Mouse (Mus musculus): ENCODE results near the gene Gm21981. TPM values are rescaled to one million over a fixed set of nuclear protein-coding genes. Genes with fewer than 3 reads are reported as not detected.

Gm21981 gene
- total RNA-seq, 1 experiment from 2014 or later: 0.91 TPM

DNA sequence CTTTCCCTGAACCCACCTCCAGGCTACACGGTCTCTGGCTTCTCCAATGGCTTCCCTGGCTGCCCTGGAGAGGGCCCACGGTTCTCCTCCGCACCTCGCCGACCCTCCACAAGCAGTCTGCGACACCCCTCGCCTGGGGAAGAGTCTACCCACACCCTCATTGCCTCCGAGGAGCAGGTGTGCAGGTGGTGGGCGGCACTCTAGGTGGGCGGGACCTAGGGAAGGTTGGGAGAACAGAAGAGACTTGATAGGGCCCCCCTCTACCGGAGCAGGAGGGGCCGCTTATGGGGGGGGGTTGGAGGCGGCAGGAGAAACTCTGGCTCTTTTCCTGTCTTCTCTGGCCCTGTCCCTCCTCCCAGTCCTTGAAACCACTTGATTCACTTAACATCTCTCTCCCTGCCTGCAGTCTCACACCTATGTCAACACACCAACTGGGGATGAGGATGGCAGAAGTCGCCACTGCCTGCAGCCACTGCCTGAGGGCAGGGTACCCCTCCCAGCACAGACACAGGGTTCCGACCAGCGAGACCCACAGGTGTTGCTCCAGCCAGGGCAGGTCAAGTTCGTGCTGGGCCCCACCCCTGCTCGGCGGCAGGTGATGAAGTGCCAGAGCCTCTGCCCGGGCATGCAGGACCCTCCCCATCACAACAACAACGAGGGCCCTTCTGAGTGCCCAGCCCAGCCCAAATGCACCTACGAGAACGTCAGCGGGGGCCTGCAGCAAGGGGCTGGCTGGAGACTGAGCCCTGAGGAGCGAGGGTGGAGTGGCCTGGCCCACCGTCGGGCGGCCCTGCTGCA is 8.5 kb upstream of the Gm21981 start:
- DNase-seq: no peak

DNA sequence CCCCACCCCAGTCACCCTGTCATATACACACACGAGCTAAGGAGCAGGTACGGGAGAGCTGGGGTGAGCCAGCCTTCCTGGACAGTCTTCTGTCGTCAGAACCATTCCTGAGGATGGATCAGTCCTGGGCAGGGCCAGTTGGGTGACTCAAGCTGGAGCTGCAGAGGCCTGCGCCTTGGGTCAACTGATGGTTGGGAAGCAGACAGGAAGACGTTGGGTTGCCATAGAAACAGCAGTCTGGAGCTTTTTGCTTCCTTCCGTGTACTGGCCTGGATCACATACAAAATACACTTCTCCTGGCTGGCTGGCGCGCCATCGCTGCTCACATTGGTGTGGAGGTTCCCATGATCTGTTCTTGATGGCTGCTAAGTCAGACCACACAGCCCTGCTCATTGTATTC is 7.5 kb upstream of the Gm21981 start:
- DNase-seq: no peak

DNA sequence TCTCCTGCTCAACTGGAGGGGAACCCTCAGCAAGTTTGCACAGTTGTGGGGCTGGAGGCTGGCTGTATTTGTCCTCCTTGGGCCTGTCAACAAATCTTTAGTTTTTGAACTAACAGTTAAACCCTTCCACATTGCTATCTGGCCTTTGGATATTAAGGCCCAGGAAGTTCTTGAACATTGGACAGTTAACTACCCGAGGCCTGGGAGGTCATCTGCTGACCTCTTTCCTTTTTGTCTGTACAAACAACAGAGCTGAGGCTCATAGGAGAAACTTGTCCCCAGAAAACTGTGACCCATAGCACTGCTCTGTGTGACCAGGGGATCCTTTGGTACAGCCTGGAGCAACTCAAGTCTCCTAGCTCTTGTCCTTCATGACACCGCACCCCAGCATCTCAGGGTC is 4.8 kb upstream of the Gm21981 start:
- DNase-seq: no peak

DNA sequence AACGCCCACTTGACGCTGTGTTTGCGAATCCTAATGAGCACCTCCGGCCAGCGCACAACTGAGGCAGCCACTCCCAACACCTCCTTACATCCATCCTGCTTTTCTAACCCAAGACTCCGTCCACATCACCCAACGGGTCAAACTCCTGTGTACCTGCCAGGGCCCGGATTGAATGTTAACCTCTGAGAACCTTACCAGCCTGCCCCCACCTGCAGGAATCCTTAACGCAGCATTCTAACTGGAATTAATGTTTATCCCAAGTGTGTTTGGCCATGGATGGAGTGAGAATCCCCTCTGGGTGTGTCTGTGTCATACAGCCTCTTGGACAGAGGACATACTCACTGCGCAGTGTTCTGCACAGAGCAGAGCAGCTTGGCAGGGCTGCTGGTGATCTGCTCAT is 3.9 kb upstream of the Gm21981 start:
- no peak for DNase-seq

DNA sequence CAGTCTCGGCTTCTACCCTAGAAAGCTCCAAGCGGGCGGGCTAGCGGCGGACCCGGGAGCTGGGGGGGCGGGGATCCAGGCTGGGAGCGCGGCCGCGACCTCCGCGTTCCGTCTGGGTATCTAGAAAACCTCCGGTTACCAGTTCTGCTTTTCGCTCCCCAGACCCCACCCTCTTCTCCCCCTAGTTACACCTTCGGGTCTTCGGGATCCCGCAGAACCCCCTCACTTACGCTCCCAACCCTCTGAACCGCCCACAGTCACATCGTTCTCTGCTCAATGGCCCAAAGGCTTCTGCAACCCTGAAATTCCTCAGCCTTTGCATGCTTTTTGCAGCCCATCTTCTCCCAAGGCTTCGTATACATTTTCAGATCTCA is 1.1 kb upstream of the Gm21981 start:
- no peak for DNase-seq

DNA sequence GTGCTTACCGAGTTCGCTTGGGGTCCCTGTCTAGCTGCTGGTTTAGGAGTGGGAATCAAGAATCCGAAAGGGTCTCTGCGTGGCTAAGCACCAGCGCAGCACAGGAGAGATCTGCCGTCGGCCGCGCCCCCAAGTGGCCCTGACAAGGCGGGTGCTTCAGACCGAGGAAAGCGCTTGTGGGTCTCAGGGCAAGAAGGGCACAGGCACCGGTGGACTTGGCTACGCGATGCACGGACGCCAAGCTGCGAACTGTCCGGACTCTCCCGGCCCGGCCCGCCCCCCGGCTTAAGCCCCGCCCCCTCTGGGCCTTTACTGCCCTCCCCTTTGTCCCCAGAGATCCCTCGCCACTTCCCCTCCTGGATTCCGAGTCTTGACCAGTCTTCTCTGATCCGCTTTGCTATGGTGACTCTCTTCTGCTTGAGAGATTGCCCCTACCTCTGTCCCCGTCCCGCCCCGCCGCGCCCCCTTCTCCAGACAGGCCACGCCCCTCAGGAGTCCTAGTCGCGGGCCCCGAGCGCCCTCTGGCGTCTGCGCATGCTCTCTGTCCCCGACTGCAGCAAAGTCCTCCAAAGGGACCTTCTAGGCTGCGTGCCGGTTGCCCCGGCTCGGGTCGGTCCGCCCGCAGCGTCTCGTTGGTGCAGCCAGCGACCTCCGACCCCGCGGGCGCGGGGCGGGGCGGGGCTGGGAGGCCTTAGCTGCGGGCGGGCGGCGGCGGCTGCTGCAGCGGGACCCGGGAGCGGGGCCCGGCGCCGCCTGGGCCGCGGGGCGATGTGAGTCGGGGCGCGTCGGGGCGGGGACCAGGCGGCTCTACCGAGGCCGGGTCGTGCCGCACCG is 465 bp upstream of the Gm21981 start, which contains the start of gene Prickle4:
Gene Prickle4, minus strand, starts transcription at position 234 of the 834 bp plus-strand sequence.
- DNase-seq: peak; percentile 99

DNA sequence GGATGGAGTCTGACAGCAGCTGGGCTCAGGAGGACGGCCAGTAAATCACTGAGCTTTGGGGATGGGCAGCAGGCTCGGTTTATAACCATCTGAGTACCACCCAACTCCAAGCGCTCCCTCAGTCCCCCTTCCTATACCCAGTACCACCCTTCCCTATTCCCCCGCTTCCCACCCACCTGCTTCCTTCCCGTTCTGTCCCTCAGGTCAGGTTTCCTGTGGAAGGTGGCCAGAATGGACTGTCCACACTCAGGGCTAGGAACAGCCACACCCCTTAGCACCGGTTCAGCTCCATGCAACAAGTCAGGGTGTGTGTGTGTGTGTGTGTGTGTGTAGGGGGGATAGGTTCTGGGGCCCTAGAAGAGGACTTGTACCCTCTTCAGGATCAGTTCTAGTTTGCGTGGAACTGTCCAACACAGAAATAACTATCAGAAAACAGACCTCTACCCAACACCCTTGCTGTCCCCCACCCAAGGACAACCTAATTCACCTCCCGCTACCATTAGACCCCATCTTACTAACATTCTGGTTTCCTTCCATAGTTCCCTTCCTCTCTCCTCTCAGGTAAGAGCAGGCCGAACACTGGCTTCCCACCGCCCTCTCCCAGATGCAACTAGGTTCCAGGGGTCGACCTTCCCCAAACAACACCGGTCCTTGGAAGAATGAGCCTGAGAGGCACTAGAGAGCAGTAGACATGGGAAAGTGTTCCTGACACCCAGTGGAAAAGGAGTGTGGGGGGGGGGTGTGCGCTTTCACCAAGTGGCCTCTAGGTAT is 399 bp downstream of the Gm21981 start:
- no peak for DNase-seq

- no peak for DNase-seq
These were observed 2.6 kb downstream of the Gm21981 start for GRCm38 (mm10) chr17:47691650-47692049.

DNA sequence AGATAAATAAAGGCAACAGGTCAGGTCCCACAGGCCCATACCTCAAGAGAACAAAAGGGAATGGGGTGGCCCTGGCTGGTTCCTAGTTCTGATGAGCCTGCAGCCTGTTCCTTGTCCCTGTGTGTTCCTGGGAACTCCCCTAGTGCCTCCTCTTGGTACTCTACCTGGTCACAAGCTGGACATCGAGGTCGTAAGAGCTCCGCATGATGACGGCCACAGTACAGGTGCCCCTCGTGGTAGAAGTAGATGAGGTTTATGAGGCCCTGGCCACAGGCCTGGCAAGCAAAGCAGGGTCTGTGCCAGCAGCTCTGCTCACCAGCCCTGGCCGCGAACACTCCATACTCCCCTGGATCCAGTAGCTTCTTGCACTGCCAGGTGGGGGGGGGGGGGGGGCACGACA is 4.4 kb downstream of the Gm21981 start:
- no peak for DNase-seq

GRCm38 (mm10) chr17:47688608-47689575 is 5.4 kb downstream of the Gm21981 start, which contains the start of gene Frs3:
Frs3 (plus strand) TSS chr17:47689030.
- peak; percentile 77 for DNase-seq

GRCm38 (mm10) chr17:47688344-47688607 is 6.0 kb downstream of the Gm21981 start, which contains the start of gene Tomm6:
Tomm6 (minus strand) TSS chr17:47688386.
- no peak for DNase-seq

DNA sequence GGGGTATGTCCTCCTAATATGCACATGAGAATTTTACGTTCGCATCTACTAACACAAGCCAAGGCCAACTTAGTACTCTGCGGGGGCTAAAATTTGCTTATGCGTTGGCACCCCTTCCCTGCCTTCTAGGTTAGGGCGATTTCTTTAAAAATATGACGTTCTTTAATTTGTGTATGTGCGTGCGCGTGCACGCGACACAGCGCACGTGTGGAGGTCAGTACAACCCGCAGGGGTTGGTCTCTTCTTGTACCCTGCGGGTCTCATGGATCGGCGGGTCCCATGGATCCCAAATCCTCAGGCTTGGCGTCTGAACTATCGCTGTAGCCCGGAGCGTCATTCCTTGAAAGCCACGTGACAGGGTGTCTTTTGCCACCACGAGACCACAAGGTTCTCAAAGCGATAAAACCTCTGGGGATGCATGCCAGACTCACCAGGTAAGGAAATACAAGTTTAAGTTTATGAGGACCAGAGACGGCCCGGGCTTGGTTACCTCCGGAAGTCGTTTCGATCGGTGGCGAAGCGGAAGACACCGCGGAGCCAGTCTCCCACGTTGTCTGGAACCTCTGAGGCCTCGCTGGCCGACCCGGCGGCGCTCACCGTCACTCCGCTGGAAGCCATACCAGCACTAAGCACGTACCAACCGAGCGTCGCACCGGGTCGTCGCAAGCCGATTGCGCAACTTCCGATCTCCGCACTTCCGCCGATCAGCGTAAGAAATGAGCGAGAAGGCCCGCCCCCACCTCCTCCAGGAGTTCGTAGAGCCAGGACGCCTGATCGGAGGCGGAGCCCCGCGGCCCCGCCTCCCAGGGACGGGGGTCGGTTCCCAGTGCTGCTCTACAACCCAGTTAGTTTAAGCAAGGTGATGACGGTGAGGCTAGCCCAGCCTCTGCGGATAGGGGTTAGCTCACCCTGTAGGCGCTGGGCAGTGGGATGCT is 6.6 kb downstream of the Gm21981 start:
- DNase-seq: peak; percentile 94

GRCm38 (mm10) chr17:47682836-47683235 is 11.4 kb downstream of the Gm21981 start:
- DNase-seq: no peak

- no peak for DNase-seq
These were observed 15.6 kb downstream of the Gm21981 start for GRCm38 (mm10) chr17:47678702-47679101.

DNA sequence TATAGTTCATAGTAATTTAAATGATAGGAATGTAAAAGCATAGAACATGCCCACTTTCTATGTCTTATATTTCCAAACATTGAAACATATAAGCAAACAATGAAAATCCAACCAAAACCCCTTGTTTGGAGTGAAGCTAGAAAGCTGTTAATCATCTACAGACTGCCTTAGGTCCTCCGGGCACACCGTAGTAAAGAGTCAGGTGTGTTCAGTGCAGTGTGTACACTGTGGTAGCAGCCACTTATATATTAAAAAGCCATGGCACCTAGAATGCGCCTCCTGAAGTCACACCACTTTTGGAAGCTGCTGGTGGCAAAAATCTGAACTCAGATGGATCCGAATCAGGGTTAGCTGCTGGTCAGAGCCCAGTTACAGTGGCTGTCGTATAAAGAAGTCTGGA is 16.0 kb downstream of the Gm21981 start:
- no peak for DNase-seq

- DNase-seq: peak; percentile 62
These were observed 17.7 kb downstream of the Gm21981 start for GRCm38 (mm10) chr17:47676581-47676980.

- peak; percentile 72 for DNase-seq
These were observed 21.7 kb downstream of the Gm21981 start for GRCm38 (mm10) chr17:47672311-47673111.

GRCm38 (mm10) chr17:47671988-47672310 is 22.3 kb downstream of the Gm21981 start:
- no peak for DNase-seq

- DNase-seq: no peak
These were observed 25.1 kb downstream of the Gm21981 start for GRCm38 (mm10) chr17:47669166-47669565.

- DNase-seq: no peak
These were observed 29.8 kb downstream of the Gm21981 start for GRCm38 (mm10) chr17:47664474-47664873.

Data from adrenal gland, postnatal 25 days (tissue).